Mouse (Mus musculus) urinary bladder, postnatal 10 days (tissue): ENCODE measurements around the gene Smim11.
A peak's percentile ranks its signal among the peaks of the same experiment; 100 is the strongest.

Experiments used
- DNase-seq: peaks from one replicate; pipeline ENCODE4 v3.0.0; 2022; ENCODE audit warnings: low spot score

The Smim11 gene

DNA sequence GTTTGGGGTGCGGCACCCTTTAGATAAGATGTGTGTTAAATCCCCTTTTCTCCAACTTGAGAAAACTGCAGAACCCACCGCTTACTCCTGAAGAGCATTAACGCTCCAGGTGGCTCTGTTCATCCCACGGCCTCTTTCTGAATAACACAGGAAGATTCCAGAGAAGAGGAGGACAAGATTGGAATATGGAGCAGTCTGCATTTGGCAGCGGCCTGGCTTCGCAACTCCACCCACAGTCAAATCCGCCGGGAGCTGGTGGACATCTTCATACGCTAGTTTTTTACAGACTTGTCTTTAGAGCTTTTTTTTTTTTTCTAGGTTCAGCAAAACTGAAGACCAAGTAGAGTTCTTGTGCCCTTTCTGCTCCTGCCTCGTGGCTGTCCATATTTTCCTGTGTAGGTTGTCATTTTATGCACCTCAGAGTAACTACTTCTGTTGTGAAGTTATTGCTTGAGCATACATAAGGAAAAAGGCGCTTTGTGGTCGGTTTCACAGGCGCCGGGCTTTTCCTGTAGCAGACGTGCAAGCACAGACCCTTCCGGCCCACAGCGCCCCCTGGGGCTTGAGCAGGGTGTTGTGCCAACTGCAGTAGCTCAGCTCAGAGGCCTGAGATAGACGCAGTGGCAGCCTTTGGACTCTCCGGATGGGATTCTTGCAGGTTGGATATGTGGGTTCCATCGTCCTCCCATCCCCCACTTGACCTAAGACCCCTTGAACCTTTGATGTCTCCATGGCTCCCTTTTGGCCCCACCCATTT, 18.4 kb downstream of the Smim11 start:
- no peak for DNase-seq

DNA sequence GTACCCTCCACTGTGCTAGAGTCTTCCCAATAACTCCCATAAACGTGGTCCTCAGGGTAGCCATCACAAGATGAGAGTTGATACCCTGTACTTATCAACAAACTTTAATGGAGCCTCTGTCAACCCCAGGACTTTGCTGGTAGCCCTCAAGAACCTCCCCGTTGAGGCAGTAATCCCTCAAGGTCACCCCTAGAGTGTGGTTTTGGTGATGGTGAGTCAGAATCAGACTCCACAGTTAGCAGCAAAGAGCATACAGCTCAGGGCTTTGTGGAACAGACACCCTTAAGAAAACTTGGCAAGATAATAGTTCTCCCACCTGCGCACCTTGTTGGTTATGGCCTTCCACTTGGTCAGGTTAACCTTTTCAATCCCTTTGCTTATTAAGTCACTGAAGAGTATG, 19.3 kb downstream of the Smim11 start:
- DNase-seq = no peak

DNA sequence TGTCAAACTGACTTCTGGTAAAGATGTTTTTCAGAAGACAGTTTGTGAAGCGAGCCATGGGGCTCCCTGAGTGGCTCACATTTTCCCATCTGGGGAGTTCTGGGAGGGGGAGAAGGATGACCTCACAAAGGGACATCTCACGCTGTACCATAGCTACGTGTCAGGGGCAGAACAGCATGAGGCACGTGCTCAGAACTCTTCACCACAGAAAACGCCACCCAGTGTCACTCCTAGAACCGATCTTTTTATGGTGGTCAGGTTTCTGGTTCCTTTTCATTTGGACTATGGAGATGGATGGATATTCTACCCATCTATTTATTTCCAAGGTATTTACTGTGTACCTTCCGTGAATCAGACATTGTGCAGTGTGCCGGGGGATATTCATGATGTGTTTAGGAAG, 20.3 kb downstream of the Smim11 start, which contains the start of gene Fam243:
Fam243 (minus strand) TSS at position 101 of the 400 bp plus-strand sequence.
- no peak for DNase-seq

DNA sequence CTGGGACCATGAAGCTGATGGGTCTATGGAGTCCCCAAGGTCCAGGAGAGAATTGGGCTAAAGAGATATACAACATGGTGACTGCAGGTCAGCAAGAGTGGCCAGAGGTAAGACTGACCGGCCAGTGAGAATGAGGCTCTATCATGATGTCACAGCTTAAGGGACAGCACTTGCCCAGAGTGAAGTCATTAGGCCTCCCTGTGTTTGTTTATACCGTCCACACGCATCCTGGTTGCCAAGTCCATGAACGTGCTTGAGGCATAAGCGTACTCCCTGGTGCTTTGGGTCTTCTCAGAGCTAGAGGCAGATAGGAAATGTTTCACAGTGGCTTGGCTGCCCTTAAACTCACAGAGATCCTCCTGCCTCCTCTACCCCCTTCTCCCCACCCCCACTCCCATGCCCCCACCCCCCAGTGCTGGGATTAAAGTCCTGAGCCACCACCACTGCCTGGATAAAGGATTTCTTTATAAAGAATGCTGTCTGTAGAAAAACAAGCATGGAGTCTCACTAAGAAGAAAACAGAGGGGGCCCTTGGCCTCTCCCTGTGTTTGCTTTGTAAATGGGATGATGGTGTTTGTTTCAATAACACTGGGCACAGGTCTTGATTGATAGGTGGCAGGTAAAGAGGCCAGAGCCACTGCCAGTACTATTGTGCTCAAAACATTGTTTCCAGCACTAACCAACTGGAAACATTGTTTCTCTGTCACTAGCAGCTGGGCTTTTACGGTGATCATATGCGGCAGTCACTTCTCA, 23.4 kb downstream of the Smim11 start:
- DNase-seq = no peak

DNA sequence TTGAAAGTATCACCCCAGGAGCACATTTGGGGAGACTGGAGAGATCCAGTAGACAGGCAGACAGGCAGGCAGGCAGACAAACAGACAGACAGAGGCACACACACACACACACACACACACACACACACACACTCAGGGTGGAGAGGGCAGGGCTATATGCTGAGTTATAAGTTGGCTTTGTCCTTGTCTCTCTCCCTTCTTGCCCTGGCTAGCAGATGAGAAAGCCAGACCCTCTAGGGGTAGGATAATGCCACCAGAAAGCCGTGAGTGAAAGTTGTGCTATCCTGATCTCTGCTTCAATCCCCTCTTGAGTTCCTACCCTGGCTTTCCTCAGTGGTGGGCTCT, 23.9 kb downstream of the Smim11 start:
- DNase-seq = no peak

DNA sequence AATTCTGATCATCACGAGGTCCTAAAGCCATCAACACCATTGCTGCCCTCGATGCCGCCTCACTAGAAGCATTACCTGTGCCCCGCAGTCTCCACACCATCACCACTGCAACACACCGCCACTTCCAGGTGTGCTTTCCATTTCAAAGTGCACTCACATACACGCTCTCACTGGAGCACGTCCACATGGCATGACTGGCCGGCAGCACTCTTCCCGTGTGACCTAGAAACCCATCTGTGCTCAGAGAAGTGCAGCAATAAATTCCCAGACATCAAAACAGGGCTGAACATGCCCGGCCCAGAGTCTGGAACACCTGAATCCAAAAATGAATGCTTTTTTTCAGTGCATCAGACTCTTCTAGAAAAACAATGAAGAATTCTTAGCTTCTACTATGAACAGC, 26.8 kb downstream of the Smim11 start:
- no peak for DNase-seq

DNA sequence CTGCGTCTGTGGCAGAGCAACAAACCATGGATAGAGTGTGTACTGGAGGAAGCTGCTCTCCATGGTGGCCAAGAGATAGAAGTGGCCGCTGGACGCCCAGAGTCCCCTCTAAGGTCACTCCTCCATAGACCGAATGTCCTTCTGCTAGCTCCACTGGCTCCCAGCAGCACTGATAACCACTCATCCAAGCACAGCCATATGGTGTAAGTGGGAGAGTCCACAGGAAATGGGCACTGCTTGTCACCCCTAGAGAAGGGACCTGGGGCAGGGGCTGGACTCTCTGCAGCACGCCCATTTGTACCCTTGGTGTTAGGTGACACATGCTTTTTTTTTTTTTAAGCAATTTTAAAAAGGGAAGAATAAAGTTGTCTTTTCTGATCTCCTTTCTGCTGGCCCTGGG, 29.9 kb downstream of the Smim11 start:
- DNase-seq = no peak

DNA sequence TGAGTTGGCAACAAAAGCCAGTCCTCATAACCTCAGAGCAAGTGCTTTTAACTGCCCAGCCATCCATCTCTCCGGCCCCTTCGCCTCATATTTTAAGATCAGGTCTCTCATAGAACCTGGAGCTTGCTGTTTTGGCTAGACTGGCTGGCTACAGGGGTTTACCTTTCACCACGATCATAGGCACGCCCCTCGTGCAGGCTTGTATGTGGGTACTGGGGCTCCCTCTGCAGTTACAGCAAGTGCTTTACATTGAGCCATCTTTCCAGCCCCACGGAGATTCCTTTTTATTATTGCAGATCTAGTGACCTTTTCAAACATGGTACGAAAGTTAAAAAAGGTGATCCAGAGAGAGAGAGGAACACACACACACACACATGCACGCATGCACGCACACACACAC, 33.5 kb downstream of the Smim11 start:
- DNase-seq = no peak

DNA sequence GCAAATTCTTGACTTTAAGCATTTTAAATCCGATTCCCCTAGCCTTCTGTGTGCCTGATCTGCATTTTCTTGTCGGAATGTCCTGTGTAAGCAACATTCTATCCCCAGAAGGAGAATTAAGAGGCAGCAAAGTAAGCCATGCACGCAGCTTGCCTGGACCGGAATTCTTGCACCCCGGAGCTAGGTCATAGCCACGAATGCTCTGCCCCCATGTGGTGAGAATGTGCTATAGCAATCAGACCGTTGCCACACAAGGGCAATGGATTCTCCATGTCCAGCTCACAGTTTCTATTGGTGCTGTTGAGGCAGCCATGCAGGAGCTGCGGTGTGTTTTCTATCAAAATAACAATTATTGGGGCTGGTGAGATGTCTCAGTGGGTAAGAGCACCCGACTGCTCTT, 35.2 kb downstream of the Smim11 start:
- DNase-seq = peak; percentile 38

DNA sequence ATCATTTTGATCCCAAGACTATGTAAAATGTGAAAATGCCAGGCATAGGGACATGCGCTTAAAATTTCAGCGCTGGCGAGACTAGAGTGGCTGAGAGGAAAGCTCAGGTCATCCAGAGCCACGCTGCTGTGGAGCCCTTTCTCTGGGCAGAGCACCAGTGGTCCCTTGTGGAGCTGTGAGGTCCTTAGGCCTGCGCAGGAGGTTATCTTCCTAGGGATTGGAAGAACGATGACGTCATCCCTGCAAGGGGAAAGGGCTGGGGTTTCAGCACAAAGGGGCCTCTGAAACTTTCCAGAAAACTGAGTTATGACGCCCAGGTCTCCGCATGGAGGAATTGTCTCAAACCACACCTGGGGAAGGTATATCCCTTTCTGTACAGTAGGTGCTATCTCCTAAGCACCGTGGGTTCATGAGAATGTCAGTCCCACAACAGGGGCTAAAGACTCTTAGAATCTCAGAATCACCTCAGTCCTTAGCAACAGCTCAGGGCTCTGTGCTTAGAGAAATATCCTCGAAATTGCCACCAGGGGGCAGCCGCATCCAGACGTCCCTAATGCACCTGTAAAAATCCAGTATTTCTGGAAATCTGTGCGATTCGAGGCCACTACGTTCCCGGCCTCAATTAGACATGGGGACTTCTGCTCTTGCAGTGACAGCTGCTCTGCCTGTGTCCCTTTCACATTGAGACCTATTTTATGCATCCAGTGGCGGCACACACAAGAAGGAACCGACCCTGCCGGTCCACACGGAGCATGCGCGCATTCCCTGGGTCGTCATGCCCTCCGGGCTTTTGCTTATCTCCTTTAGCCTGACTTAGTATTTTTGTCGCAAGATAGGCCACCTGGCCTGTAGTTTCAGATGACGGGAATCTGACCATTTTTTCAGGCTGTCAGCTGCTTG, 39.8 kb downstream of the Smim11 start:
- DNase-seq = no peak

DNA sequence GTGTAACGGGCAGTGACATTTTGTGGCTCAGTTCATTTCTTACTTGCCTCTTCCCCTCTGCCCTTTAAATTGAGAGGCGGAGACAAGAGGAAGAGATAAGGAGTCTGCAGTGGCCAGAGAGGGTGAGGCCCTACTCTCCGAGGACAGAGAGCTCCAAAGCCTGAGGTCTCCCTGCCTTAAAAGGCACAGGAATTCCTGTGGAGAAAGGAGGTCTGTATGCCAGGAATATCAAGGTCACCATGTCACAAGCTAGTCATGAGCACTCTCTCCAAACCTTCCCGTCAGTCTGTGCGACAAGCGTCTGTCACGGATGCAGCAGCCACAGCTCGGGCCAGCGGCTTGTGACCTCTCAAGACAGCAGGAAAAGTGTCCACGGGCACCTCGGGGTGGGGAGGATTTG, 44.1 kb downstream of the Smim11 start:
- DNase-seq = no peak

DNA sequence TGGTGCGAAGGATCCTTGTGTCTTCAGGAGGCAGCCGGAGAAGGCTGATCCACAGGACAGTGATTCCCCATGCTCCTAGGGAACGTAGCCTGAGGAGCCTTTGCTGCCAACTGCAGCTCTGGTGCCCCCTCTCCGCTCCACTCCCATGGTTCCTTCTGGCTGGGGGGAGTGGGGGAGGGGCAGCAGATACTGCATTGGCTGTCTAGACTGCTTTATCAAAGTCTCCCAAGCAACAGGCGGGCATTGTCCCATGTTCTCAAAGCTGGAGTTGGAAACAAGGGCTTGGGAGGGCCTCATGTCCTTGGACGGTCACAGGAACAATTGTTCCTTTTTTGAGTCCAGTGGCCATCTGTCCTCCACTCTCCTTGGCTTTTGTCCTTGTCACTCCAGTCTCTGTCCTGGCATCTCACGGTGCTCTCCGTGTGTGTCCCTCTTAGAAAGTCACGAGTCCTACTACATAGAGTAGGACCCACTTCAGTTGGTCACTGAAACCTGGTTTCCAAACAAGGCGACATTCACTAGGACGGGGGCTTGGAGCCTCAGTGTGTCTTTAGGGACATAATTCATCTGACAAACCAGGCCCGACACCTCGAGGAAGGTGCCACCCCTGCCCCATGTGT, 45.3 kb downstream of the Smim11 start:
- no peak for DNase-seq

DNA sequence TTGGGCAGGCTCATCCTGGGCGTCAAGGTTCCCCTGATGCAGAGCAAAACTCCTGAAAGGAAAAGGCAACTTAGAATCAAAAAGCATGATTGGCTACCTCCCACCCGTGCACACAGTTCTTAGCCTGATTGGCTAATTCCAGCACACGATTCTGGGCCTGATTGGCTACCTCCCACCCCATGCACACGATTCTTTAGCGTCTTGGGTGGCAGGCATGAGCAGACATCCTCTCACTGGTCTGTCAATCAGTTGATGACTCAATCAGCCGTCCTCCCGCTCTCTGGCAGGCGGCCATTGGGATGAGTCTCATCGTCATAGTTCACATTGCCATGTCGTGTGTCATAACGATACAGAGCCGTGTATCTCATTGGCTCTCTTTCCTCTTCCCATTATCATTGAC, 47.9 kb downstream of the Smim11 start:
- no peak for DNase-seq

DNA sequence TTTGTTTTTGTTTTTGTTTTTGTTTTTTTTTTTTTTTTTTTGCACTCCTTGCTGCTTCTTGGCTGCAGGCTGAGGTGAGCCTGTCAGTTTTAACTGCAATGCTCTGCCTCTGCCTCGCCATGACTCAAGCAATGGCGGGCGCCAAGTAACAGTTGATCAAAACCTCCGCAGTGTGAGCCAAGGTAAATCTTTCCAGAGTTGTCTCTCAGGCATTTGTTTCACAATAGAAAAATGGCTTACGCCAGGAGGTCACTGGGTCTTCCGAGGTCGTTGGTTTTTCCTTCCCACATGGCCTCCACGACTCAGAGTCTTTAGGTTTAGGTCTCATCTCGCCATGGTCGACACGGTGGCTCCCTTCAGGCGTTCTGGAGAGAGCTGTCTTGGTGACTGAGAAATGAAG, 52.2 kb downstream of the Smim11 start:
- no peak for DNase-seq

DNA sequence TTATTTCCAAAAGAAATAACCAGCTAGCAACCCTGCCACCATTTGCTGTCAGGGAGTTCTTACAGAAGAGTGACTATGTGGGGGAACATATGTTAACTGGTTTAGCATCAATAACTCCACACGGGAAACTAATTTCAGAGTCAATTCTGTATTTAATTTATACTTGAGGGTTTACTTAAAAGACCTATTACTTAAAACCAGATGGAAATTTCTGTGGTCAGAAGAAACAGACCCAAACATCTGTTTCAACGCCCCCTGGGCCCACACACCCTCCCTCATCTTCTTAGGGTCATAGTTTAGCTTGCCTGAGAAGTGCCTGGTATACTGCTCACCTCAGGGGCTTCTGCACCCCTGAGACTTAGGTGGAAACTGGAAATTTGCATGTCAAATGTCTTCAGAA, 52.8 kb downstream of the Smim11 start:
- no peak for DNase-seq

DNA sequence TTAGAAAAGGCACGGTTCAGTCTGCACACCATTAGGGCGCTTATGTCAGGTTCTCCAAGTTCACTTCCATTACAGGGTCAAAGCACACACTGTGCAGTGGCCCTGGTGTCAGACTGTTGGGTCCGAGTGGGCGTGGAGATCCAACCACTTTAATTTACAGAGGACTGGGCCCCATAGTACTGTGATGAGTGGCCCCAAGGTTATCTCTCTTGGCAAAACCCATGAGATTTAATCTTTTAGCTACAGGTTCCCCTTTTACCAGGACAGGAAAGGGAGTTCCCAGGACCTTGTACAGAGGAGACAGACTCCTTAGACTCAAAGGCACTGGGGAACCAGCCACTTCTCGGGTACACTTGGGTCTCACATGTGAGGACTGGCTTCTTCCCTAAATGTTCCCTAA, 54.3 kb downstream of the Smim11 start:
- no peak for DNase-seq

DNA sequence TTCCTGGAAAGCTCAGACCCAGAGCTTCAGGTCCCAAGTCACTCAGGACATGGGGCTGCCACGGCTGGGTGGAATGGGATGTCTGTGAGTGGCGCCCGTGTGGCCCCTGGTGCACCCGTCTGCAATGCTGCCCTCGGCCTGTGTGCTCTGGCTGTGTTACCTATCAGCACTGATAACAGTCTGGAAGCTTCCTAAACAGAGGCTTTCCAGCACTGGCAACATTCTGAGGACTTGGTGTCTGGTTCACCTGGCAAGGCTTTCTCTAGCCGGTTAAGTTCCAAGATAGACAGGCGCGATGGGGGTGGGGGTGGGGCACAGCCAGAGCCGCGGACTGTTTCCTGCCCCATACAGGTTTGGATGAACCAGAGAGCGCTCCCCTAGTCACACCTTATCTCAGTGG, 54.9 kb downstream of the Smim11 start:
- DNase-seq = no peak

DNA sequence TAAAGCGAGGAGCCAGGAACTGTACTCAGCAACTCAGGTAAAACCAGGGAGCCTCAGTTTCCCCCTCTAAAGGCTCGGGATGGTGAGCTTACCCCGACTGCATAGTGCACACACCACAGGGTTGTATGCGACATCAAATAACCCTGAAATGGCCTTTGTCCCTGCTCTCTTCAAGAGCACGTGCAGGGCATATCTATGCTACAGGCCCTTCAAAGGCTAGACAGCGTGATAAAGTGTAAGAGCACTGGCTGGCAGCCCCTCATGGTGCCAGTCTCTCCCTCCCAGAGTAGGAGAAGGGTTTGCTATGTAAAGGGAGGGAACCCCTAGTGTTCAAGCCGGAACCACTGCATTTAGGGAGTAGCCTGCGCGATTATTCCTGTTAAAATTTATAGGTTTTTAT, 55.9 kb downstream of the Smim11 start:
- no peak for DNase-seq

DNA sequence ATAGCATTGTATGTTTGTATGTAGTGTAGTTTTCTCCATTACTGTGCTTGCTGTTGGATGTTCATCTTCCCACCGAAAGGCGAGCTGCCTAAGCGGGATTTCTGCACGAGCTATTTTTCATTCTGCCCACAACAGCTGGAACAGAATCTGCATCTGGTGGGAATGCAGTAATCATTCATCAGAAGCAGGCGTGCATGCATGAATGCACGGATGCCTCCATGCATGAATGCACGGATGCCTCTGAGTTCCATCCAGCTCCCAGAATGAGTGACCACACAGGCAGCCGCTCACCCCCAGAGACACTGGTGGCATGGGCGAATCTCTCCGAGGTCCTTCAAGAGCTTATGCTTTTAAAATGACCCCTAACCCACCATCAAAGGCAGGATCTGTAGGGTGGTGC, 56.5 kb downstream of the Smim11 start:
- no peak for DNase-seq

DNA sequence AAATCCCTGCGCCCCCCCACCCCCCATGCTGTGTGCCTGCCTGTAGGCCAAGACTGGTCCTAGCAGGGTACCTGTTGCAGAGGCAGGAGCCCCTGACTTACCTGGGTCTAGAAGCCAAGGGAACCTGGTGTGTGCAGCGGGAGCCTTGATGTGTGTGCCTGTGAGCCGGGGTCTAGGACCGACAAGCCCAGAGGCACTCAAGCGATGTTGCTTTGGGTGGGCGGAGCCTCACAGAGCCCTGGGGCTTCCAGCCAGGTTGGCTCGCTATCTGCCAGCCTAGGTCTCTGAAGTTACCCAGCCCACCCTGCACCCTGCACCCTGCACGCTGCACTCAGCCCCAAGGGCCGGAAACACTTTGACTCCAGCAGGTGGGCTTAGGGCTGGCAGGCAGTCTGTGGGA, 57.6 kb downstream of the Smim11 start:
- DNase-seq = no peak

DNA sequence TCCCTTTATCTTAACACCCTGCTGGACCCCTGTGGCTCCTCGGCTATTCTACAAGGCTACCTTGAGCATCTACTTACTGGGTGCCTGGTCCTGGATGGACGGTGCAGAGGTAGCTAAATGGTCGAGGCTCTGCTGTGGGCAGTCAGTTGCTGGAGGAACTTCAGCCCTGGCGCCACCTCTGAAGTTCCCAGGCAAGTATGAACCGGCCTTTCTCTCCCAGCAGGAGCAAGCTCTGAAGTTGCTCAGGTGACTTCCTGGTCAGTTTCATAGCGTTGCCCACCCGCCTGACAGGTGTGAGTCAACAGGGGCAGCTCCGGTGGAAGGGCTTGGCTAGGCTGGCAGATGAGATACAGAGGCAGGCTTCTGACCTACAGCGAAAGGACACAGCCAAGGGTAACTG, 58.1 kb downstream of the Smim11 start, which contains the start of gene Kcne1:
Kcne1 (minus strand) TSS at position 240 of the 400 bp plus-strand sequence.
- no peak for DNase-seq

DNA sequence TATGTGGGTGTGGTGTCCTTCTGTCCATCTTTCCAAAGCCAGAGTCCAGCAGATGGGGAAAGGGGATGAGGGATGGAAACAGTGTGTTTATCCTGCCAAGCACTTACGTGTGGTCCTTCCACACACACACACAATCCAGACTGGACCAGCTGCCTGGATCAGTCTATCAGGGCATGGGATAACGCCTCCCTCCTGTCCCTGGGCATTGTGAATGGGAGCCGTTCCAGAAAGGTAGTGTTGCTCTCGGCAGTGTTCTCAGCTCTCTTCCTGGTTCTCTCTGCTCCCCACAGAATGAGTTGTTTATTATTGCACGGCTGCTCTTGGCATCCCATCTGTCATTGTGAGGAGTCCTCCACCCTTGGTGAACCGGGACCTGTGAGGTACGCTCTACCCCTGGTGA, 59.6 kb downstream of the Smim11 start:
- no peak for DNase-seq
